Mouse (Mus musculus) lung, postnatal 0 days (tissue): ENCODE measurements around the gene Acsf2.

Source experiments
- CTCF ChIP-seq: IDR thresholded peaks from 2 replicates; pipeline ENCODE4 v1.5.1; 2016; ENCODE audit warnings: antibody characterized with exemption, mild to moderate bottlenecking
- EP300 ChIP-seq: IDR thresholded peaks from 2 replicates; pipeline ENCODE4 v1.6.1; 2016; ENCODE audit warnings: antibody characterized with exemption, mild to moderate bottlenecking, control low read depth

DNA sequence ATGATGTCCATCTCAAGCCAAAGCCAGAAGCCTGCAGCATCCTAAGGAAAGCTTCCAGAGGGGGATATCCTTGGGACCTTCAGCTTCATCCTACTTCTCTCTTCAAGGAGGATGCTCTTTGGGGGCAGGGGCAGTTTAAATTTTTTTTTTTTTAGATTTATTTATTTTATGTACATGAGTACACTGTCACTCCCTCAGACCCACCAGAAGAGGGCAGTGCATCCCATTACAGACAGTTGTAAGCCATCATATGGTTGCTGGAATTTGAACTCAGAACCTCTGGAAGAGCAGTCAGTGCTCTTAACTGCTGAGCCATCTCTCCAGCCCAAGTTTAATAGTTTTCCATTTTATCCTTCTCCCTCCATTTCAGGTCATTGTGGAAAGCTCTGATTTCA, 19.8 kb upstream of the Acsf2 start:
- peak; percentile 33; the same call in 1 of the 2 replicates for TF ChIP-seq CTCF
- TF ChIP-seq EP300: no peak
